ENCODE assay signal across 8 mouse cellular contexts in the genomic region with DNA sequence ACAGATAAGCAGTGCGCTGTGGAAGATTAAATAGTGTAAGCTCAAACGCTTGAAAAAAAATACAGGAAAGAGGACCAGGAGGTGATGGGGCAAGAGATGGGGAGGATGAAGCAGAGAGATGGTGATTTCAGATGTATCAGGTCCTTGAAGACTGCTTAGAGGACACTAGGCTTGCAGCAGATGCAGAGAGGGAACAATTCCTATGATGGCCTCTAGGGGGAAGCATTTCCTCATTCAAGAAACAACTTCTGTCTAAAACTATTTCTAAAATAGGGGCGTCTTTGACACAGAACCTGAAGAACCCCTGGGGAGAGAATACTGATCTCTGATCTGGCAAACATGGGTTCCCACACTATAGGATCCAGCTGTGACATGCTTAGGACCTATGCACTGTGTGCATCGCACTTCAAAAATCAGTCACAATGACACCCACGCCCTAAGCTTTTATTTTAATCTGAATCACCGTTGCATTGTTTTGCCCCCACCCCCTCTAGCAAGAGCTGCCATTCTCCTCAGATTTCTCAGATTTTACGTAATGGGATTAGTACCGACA. TPM values are rescaled to one million over a fixed set of nuclear protein-coding genes. Genes with fewer than 3 reads are reported as not detected.
DNase-seq lines count a peak whose midpoint lies in the region; ATAC-seq and TF ChIP-seq lines count a peak whose summit lies in the region.

No protein-coding gene starts in this region.

- TF ChIP-seq POLR2A in kidney, adult 2 months (IDR thresholded peaks at IDR 0.05; ENCODE audit: low read depth, low read length): no peak

- no peak overlapping the region for H3K27ac ChIP-seq in kidney, adult 2 months (ENCODE audit: insufficient read depth, low read depth, low read length)
- no peak overlapping the region for H3K27ac ChIP-seq in kidney, embryonic 16.5 days (ENCODE audit: low read length)
- no peak overlapping the region for H3K27ac ChIP-seq in hindbrain, embryonic 13.5 days

- H3K4me2 ChIP-seq in kidney, embryonic 16.5 days (replicated peaks; ENCODE audit: low read depth, low read length): no peak overlapping the region
- no peak overlapping the region for H3K4me2 ChIP-seq in hindbrain, embryonic 13.5 days

- no peak overlapping the region for H3K9ac ChIP-seq in kidney, embryonic 16.5 days (replicated peaks; ENCODE audit: low read length)
- no peak overlapping the region for H3K9ac ChIP-seq in hindbrain, embryonic 13.5 days

- H3K27me3 ChIP-seq in kidney, adult 2 months (replicated peaks; ENCODE audit: control insufficient read depth, insufficient read depth, low read length): no peaks in the 10 kb centered on the region
- H3K27me3 ChIP-seq in kidney, embryonic 16.5 days (ENCODE audit: insufficient read depth, low read length): peaks cover 6% of the 10 kb centered on the region; the same call in 1 of the 2 replicates
- H3K27me3 ChIP-seq in hindbrain, embryonic 13.5 days: peaks cover 17% of the 10 kb centered on the region

- no peaks in the 10 kb centered on the region for H3K4me1 ChIP-seq in kidney, adult 2 months (ENCODE audit: control insufficient read depth, insufficient read depth, low read length)
- 0 out of 2 replicates have a peak, but pooled peaks cover 2% of the 10 kb centered on the region for H3K4me1 ChIP-seq in kidney, embryonic 16.5 days (ENCODE audit: insufficient read depth, low read length)
- H3K4me1 ChIP-seq in hindbrain, embryonic 13.5 days (replicated peaks): peaks cover 9% of the 10 kb centered on the region

- peak; percentile 51 for DNase-seq in kidney, adult 2 months
- DNase-seq in MN1 (ENCODE audit: low spot score): peak; percentile 73
- DNase-seq in embryo, embryonic 10 days (ENCODE audit: low spot score): peak; percentile 79
- peak; percentile 66 to 85 for DNase-seq in left cerebral cortex, postnatal 25 days (ENCODE audit: low spot score in 2 of 2)
- DNase-seq in neural tube, embryonic 10.5 days (ENCODE audit: extremely low spot score, low spot score): peak; percentile 53
- no peak for DNase-seq in ovary, adult 18-20 months (ENCODE audit: low spot score)

- no peaks in the 10 kb centered on the region for H3K9me3 ChIP-seq in kidney, embryonic 16.5 days (ENCODE audit: low read length)
- H3K9me3 ChIP-seq in hindbrain, embryonic 13.5 days: 0 out of 2 replicates have a peak, but pooled peaks cover 4% of the 10 kb centered on the region

- intact Hi-C loops in left cerebral cortex, postnatal 25 days (cut with DNase I): loop anchor here (1.0 to 5.0 kb wide), 2 partner anchors 159 to 293 kb away; no protein-coding TSS in a partner anchor

- no peaks in the 10 kb centered on the region for H3K36me3 ChIP-seq in kidney, adult 2 months (ENCODE audit: control insufficient read depth, insufficient read depth, low read length)
- no peaks in the 10 kb centered on the region for H3K36me3 ChIP-seq in kidney, embryonic 16.5 days (ENCODE audit: insufficient read depth, low read length)
- no peaks in the 10 kb centered on the region for H3K36me3 ChIP-seq in hindbrain, embryonic 13.5 days

- peak; percentile 45 for TF ChIP-seq CTCF in kidney, adult 2 months (conservative IDR thresholded peaks at IDR 0.05; ENCODE audit: insufficient read depth, insufficient read length, low read depth, low read length)

- 31% methylated on average over 8 of the region's 8 CpGs for WGBS in kidney, adult 2 months
- WGBS in kidney, embryonic 16.5 days: 29% methylated on average over 8 of the region's 8 CpGs
- WGBS in hindbrain, embryonic 13.5 days: 30% methylated on average over 8 of the region's 8 CpGs

- no peak overlapping the region for H3K4me3 ChIP-seq in kidney, adult 2 months (ENCODE audit: insufficient read depth, low read depth, low read length)
- H3K4me3 ChIP-seq in kidney, embryonic 16.5 days (ENCODE audit: low read length): no peak overlapping the region
- H3K4me3 ChIP-seq in hindbrain, embryonic 13.5 days: no peak overlapping the region

- ATAC-seq in kidney, embryonic 16.5 days (ENCODE audit: low FRiP score, low TSS enrichment): no peak
- ATAC-seq in hindbrain, embryonic 13.5 days (ENCODE audit: low FRiP score): peak; percentile 36

RNA-seq across cellular contexts. Expression of a gene that starts 10.5 kb away (rescaled TPM):
- polyA plus RNA-seq in kidney, adult 2 months (2012; rRNA removed): 1.6 and 2.0 TPM in 2 replicates
- 5.7 and 6.0 TPM in 2 replicates for polyA plus RNA-seq in kidney, embryonic 16.5 days (2015; fragmentation: Nextera tagmentation; extraction: Ambion mirVana)
- polyA plus RNA-seq in hindbrain, embryonic 13.5 days (2015; fragmentation: Nextera tagmentation; extraction: Ambion mirVana): 24.7 and 26.6 TPM in 2 replicates
- 100 to 1,000 TPM; 188 to 230 TPM for total RNA-seq in left cerebral cortex, postnatal 25 days (2021)
